Mouse (Mus musculus) kidney, embryonic 15.5 days (tissue): ENCODE measurements around the gene Ywhag. TPM values are rescaled to one million over a fixed set of nuclear protein-coding genes. Genes with fewer than 3 reads are reported as not detected.

Source experiments
- ATAC-seq: fragments of 200-750 bp; cut with Nextera tagmentation; replicated peaks from 2 replicates; pipeline ENCODE4 v1.8.0; 2017; ENCODE audit warnings: moderate TSS enrichment; ENCODE audit not compliant: low FRiP score
- H3K27ac ChIP-seq: fragments of 300-500 bp; sonication (generic); 2 replicates; pipeline ENCODE4 v1.5.1; 2015; ENCODE audit warnings: mild to moderate bottlenecking, inconsistent platforms
- H3K27me3 ChIP-seq: fragments of 300-500 bp; sonication (generic); 2 replicates; pipeline ENCODE4 v1.6.1; 2015; ENCODE audit warnings: inconsistent platforms
- H3K36me3 ChIP-seq: fragments of 300-500 bp; sonication (generic); 2 replicates; pipeline ENCODE4 v1.6.1; 2015; ENCODE audit warnings: inconsistent platforms
- H3K4me1 ChIP-seq: fragments of 300-500 bp; sonication (generic); 2 replicates; pipeline ENCODE4 v1.6.1; 2015; ENCODE audit warnings: inconsistent platforms
- H3K4me2 ChIP-seq: fragments of 300-500 bp; sonication (generic); 2 replicates; pipeline ENCODE4 v1.6.1; 2015; ENCODE audit warnings: moderate library complexity, mild to moderate bottlenecking, inconsistent platforms
- H3K4me3 ChIP-seq: fragments of 300-500 bp; sonication (generic); replicated peaks from 2 replicates; pipeline ENCODE4 v1.5.1; 2015; ENCODE audit warnings: mild to moderate bottlenecking, inconsistent platforms
- H3K9ac ChIP-seq: fragments of 300-500 bp; sonication (generic); 2 replicates; pipeline ENCODE4 v1.6.1; 2015; ENCODE audit warnings: mild to moderate bottlenecking, inconsistent platforms
- H3K9me3 ChIP-seq: fragments of 300-500 bp; sonication (generic); replicated peaks from 2 replicates; pipeline ENCODE4 v1.6.1; 2016; ENCODE audit warnings: inconsistent platforms
- WGBS: fragments of 180-500 bp; shearing (Covaris S2); methylation state at CpG from one replicate; pipeline ENCODE4 v1.1.7; 2015; ENCODE audit warnings: mixed read lengths; 5-methylcytosine and 5-hydroxymethylcytosine counted together
- polyA plus RNA-seq: library from polyadenylated mRNA; unstranded; fragments of >200 nt; fragmentation: Nextera tagmentation; extraction: Ambion mirVana; gene quantifications from 2 replicates; pipeline ENCODE4 v1.2.1, GENCODE M21; 2015

The Ywhag gene
- polyA plus RNA-seq, 1 experiment from 2014 or later: 189 TPM

DNA sequence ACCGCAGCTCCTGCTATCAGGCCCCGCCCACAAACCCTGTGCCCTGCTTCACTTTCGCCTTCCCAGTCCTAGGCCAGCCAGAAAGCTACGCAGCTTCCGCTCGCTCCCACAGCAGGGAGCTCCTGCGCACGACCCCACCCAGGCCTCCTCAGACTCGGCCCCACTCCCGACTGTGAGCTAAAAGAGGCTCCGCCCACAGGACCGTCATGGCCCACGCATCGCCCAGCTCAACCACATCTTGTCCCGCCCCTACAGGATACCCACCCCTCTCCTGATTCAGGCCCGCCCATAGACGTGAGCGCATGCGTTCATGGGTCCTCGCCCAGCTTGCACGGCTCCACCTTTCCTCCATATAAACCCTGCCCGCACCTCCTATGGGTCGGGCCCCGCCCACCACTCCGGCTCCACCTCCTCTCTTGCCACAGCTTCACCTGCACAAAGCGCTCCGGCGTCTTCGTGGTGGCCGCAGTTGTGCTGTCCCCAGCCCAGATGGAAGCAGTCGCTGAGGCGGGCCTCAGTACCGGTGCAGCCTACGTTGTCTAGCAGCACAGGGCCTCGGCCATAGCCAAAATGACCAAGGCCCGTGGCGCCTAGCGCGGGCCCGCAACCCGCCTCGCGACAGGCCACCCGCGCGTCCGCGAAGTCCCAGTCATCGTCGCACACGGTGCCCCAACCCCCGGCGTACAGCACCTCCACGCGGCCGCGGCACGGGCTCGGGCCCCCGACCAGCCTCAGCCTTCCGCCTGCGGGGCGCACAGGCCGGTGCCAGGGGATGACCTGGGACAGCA is 28.3 kb upstream of the Ywhag start:
- under 1% methylated on average over 60 of the region's 64 CpGs for WGBS
- H3K4me3 ChIP-seq: peak overlapping the region; percentile 64

DNA sequence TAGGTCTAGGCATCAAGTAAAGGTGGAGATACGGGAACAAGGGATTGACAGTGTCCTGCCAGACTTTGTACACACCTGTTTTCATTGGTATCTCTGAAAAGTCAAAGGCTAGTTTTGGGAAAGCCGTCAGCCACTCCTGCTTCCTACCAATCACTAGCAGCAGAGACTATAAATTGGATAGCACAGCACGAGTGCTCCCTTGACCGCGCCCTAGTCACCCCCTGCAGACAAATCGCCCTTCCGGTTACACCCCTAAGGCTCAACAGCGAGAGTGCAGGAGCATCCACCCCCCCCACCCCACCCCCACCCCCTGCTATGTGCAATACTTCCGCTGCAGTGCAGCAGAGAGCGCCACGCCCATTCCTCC is 27.7 kb upstream of the Ywhag start:
- peak overlapping the region; percentile 15 for H3K9ac ChIP-seq
- H3K9me3 ChIP-seq: no peaks in the 10 kb centered on the region
- under 1% methylated on average over 11 of the region's 11 CpGs for WGBS
- H3K27ac ChIP-seq: peak overlapping the region; percentile 97
- ATAC-seq: peak; percentile 75
- H3K27me3 ChIP-seq: no peaks in the 10 kb centered on the region
- no peaks in the 10 kb centered on the region for H3K36me3 ChIP-seq
- peaks cover 40% of the 10 kb centered on the region for H3K4me1 ChIP-seq
- H3K4me3 ChIP-seq: peak overlapping the region; percentile 64
- peak overlapping the region; percentile 96 for H3K4me2 ChIP-seq

More for the DNA sequence above, 28.3 kb upstream of the Ywhag start:
- peak overlapping the region; percentile 96 for H3K4me2 ChIP-seq
- peak; percentile 96 for ATAC-seq
- peaks cover 37% of the 10 kb centered on the region for H3K4me1 ChIP-seq
- no peaks in the 10 kb centered on the region for H3K36me3 ChIP-seq
- H3K9ac ChIP-seq: peak overlapping the region; percentile 91
- H3K27ac ChIP-seq: peak overlapping the region; percentile 97
- no peaks in the 10 kb centered on the region for H3K9me3 ChIP-seq
- no peaks in the 10 kb centered on the region for H3K27me3 ChIP-seq

DNA sequence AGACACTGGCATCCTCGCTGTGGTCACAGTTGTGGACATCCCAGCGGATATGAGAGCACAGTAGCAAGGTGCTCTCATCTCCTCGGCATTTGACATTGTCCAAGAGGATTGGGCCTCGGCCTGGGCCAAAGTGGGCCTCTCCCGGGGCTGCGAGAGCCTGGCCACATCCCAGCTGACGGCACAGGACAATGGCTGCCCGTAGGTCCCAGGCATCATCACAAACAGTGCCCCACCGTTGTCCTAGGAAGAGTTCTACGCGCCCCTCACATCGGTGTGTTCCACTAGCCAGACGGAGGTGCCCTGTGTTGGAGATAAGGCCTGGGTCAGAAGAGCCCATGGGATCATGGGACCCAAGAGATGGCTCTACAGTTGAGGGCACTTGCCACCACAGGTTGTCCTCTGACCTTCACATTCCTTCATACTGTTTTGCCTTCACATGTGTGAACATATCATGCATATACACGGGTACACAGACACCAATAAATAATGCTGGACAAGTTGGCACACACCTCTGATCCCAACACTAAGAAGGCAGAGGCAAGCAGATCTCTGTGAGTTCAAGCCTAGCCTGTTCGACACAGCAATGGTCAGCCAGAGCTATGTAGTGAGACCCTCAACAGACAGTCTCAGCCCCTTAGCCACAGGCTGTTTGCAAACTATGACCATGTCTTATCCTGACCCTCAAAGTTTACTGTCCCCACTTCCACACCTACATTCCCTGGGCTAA is 26.7 kb upstream of the Ywhag start:
- Histone ChIP-seq H3K9ac (no peak overlapping the region), H3K27me3 (no peaks in the 10 kb centered on the region), H3K36me3 (no peaks in the 10 kb centered on the region), H3K4me1 (peaks cover 47% of the 10 kb centered on the region), H3K4me3 (no peak overlapping the region), H3K27ac (peak overlapping the region; percentile 97; the same call in 1 of the 2 replicates), H3K4me2 (peak overlapping the region; percentile 96), H3K9me3 (no peaks in the 10 kb centered on the region)
- ATAC-seq: no peak
- 96% methylated on average over 15 of the region's 15 CpGs for WGBS

DNA sequence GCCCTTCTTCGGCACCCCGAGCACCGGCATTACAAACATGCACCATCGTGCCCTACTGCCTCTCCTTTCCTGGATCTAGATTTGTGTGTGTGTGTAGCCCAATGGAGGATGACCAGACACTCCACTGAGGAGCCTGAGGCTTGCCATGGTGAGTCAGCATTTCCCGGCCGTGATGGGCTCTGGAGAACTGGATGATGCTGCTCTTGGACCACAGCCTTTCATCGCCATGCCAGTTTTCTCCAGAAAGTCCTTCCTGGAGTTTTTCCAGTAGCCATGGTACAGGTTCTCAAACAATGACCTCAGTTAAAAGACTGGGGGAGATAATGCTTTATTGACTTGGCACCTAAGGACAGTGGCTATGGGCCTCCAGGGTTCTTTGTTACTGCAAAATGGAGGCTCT is 25.5 kb upstream of the Ywhag start:
- no peaks in the 10 kb centered on the region for H3K27me3 ChIP-seq
- no peaks in the 10 kb centered on the region for H3K9me3 ChIP-seq
- whole genome bisulfite sequencing: 91% methylated on average over 7 of the region's 7 CpGs
- no peak for ATAC-seq
- H3K4me2 ChIP-seq: no peak overlapping the region
- H3K36me3 ChIP-seq: no peaks in the 10 kb centered on the region
- no peak overlapping the region for H3K9ac ChIP-seq
- H3K27ac ChIP-seq: no peak overlapping the region
- no peak overlapping the region for H3K4me3 ChIP-seq
- H3K4me1 ChIP-seq: peaks cover 37% of the 10 kb centered on the region

DNA sequence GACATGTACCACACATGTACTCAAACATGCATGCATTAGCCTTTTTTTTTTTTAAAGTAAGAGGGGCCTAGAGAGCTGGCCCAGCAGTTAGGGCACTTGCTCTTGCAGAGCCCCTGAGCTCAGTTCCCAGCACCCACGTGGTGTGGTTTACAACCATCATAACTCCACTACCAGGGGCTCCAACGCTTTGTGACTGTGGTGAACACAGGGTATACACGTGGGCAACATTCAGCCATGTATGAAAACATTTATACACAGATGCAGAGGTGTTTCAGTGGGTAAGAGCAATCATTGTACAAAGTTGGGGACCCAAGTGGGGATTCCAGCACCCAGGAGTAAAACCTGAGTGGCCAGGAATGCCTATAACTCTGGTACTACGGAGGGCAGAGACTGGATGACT is 24.0 kb upstream of the Ywhag start:
- 90% methylated on average over 4 of the region's 4 CpGs for WGBS
- peak overlapping the region; percentile 96 for H3K27ac ChIP-seq
- H3K4me1 ChIP-seq: peaks cover 35% of the 10 kb centered on the region
- H3K4me2 ChIP-seq: peak overlapping the region; percentile 59
- H3K4me3 ChIP-seq: no peak overlapping the region
- H3K9me3 ChIP-seq: no peaks in the 10 kb centered on the region
- H3K36me3 ChIP-seq: no peaks in the 10 kb centered on the region
- H3K9ac ChIP-seq: no peak overlapping the region
- ATAC-seq: no peak
- no peaks in the 10 kb centered on the region for H3K27me3 ChIP-seq

DNA sequence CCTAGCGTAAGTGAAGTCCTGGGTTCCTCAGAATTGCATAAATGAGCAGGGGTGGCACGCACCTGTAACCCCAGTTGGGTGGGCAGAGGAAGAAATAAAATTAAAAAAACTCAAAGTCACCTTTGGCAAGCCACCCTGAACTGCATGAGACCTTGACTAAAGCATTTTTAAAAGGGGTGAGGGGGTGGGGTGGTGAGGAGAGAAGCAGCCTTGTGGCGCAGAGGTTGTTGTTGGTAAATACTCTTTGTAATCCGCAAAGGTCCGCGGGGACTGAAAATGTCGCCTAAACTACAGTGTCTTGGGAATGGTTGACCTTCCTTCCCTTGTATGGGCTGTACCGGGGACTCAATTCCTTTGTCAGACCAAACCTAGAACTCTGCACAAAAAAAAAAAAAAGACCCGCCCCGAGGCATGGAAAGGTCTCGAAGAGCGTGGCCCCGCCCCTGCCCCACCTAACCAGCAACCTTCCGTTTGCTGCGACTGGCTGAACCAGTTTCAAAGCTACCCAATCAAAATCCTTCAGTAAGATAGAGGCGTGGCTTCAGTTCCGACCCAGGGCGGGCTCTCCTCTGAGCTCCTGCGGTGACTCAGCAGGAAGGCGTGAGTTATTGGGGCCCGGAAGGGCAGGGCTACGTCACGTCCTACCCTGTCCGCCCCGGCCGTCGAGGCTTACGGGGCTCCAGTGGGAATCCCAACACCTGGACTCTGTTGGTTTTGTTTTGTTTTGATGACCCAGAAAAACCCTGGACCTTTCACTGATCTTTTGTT is 23.0 kb upstream of the Ywhag start:
- H3K4me1 ChIP-seq: peaks cover 32% of the 10 kb centered on the region
- H3K36me3 ChIP-seq: no peaks in the 10 kb centered on the region
- ATAC-seq: peak; percentile 89
- 0 out of 2 replicates have a peak overlapping the region, but pooled peaks have one; percentile 27 for H3K9ac ChIP-seq
- peak overlapping the region; percentile 38 for H3K4me3 ChIP-seq
- no peaks in the 10 kb centered on the region for H3K27me3 ChIP-seq
- H3K4me2 ChIP-seq: peak overlapping the region; percentile 59
- 8% methylated on average over 27 of the region's 28 CpGs for WGBS
- peak overlapping the region; percentile 96 for H3K27ac ChIP-seq
- H3K9me3 ChIP-seq: no peaks in the 10 kb centered on the region

DNA sequence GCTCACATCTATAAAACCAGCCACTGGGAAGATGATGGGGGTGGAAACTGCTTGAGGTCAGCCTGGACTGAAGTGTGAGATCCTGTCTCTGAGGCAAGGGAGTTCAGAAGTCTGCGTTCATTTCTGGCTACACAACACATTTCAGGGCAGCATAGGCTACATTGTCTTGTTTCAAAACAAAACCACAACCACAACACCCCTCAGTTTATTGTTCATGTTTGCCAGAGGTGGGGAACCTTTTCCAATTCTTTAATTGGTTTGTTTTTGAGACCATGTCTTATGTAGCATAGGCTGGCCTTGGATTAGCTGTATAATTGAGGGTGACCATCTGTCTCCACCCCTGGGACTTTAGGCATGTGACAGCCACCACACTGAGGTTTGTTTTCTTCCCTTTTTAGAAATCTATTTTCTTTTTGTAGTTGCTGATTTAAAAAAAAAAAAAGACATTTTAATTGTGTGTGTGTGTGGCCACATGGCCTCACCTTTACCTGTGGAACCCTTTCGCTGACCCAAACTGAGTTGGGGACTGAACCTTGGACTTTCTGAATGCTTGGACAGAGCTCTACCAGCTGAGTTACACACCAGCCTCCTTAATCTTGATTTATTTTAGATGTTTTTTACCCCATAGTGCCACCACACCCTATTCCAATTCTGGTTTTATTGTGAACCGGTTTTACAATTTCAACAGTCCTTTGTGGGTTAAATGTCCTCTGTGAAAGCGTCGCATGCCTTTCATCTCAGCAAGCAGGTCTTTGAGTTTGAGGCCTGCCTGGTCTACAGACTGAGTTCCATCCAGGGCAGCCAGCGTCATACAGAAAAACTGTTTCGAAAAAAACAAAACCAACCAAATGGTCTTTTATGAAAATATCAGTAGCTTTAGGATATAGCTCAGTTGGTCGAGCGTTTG is 22.1 kb upstream of the Ywhag start:
- peak overlapping the region; percentile 38 for H3K4me3 ChIP-seq
- H3K36me3 ChIP-seq: no peaks in the 10 kb centered on the region
- ATAC-seq: no peak
- peak overlapping the region; percentile 96 for H3K27ac ChIP-seq
- 78% methylated on average over 9 of the region's 9 CpGs for WGBS
- no peaks in the 10 kb centered on the region for H3K27me3 ChIP-seq
- H3K4me1 ChIP-seq: peaks cover 26% of the 10 kb centered on the region
- H3K9me3 ChIP-seq: no peaks in the 10 kb centered on the region
- H3K9ac ChIP-seq: 0 out of 2 replicates have a peak overlapping the region, but pooled peaks have one; percentile 27
- H3K4me2 ChIP-seq: peak overlapping the region; percentile 59

DNA sequence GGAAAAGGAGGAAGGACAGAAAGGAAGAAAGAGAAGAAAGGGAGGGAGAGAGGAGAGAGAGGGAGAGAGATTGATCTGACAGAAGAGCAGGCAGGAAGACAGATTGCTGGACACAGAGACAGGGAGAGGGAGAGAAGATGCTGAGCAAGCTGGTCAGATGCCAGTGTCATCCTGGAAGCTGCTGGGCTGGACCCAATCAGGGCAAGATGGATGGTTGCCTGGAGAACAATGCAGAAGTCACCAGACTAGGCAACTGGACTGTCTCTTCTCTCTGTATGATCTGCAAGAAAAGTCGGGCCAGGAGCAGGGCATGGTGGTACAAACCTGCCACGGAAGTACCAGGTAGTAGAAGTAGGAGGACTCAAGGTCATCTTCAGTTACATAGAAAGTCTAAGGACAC is 18.4 kb upstream of the Ywhag start:
- Histone ChIP-seq H3K4me3 (no peak overlapping the region), H3K27me3 (no peaks in the 10 kb centered on the region), H3K9ac (no peak overlapping the region), H3K4me1 (peaks cover 13% of the 10 kb centered on the region), H3K9me3 (no peaks in the 10 kb centered on the region), H3K27ac (no peak overlapping the region), H3K36me3 (no peaks in the 10 kb centered on the region), H3K4me2 (no peak overlapping the region)
- no peak for ATAC-seq
- 90% methylated on average over 2 of the region's 2 CpGs for WGBS

DNA sequence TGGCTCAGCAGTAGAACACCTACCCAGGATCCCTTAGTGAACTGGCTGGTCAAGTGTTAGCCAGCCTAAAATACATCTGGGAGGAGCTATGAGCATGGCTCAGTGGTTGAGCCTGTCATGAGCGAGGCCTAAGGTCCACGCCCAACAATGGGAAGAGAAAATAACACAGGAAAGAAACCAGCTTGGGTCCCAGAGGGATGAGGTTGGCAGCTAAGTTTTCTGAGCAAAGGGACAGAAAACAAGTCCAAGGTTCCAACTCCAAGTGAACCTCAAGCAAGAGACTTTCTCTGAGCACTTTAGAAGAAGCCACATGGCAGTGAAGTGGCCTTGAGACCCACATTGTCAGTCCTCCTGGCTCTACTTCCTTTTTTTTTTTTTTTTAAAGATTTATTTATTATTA is 17.2 kb upstream of the Ywhag start:
- Histone ChIP-seq H3K4me2 (no peak overlapping the region), H3K9ac (no peak overlapping the region), H3K27ac (no peak overlapping the region), H3K27me3 (no peaks in the 10 kb centered on the region), H3K9me3 (no peaks in the 10 kb centered on the region), H3K4me3 (no peak overlapping the region), H3K4me1 (peaks cover 6% of the 10 kb centered on the region), H3K36me3 (no peaks in the 10 kb centered on the region)
- WGBS: 92% methylated on average over 2 of the region's 2 CpGs
- no peak for ATAC-seq

DNA sequence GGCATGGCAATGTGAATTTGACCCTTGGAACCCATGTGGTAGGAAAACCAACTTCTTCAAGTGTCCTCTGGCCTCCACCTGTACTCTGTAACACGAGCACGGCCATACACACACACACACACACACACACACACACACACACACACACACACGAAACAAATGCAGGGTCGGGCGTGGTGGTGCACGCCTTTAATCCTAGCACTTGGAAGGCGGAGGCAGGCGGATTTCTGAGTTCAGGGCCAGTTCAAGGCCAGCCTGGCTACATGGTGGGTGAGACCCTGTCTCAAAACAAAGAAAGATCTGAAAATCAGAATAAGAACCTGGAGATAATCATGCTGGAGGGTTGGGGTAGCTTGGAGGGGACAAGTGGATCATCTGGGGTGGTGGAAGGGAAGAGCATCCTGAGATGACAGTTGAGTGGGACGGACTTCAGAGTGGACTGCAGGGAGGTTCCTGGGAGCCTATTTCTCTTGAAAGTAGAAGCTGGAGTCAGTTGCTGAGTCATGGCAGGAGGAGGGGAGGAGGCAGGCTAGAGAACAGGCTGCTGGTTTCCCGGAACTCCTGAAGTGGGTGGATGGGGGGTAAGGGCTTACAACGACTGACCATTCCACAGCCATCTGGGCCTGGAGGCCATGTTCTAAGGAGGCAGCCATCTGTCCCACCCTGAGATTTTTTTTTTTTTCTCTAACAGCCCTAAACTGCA is 16.4 kb upstream of the Ywhag start:
- Histone ChIP-seq H3K4me2 (no peak overlapping the region), H3K27ac (no peak overlapping the region), H3K4me3 (no peak overlapping the region), H3K9ac (no peak overlapping the region), H3K27me3 (no peaks in the 10 kb centered on the region), H3K36me3 (no peaks in the 10 kb centered on the region), H3K9me3 (no peaks in the 10 kb centered on the region), H3K4me1 (peaks cover 3% of the 10 kb centered on the region; the same call in 1 of the 2 replicates)
- 80% methylated on average over 9 of the region's 11 CpGs for WGBS
- no peak for ATAC-seq

DNA sequence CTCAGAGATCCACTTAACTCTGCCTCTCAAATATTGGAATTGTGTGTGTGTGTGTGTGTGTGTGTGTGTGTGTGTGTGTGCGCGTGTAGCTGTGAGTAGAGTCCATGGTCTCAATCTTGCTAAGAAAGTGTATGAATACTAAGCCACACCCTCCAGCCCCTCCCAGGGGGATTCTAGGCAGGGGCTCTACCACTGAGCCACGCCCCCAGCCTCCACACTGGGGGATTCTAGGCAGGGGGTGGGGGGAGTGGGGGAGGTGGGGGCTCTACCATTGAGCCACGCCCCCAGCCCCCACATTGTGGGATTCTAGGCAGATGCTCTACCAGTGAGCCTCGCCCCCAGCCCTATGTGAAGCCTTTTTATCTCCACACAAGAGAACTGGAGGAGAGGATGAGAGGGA is 12.2 kb upstream of the Ywhag start:
- no peak overlapping the region for H3K4me2 ChIP-seq
- peaks cover 3% of the 10 kb centered on the region; the same call in 1 of the 2 replicates for H3K4me1 ChIP-seq
- no peaks in the 10 kb centered on the region for H3K36me3 ChIP-seq
- H3K27me3 ChIP-seq: no peaks in the 10 kb centered on the region
- no peak overlapping the region for H3K9ac ChIP-seq
- no peak overlapping the region for H3K4me3 ChIP-seq
- WGBS: 78% methylated on average over 5 of the region's 5 CpGs
- H3K9me3 ChIP-seq: no peaks in the 10 kb centered on the region
- no peak overlapping the region for H3K27ac ChIP-seq
- ATAC-seq: no peak
